Mouse (Mus musculus): ENCODE data around the gene Syde2. TPM values are rescaled to one million over a fixed set of nuclear protein-coding genes. Genes with fewer than 3 reads are reported as not detected.

Syde2 gene
- 1 to 10 TPM; 2.7 to 3.8 TPM for total RNA-seq (2021)

DNA sequence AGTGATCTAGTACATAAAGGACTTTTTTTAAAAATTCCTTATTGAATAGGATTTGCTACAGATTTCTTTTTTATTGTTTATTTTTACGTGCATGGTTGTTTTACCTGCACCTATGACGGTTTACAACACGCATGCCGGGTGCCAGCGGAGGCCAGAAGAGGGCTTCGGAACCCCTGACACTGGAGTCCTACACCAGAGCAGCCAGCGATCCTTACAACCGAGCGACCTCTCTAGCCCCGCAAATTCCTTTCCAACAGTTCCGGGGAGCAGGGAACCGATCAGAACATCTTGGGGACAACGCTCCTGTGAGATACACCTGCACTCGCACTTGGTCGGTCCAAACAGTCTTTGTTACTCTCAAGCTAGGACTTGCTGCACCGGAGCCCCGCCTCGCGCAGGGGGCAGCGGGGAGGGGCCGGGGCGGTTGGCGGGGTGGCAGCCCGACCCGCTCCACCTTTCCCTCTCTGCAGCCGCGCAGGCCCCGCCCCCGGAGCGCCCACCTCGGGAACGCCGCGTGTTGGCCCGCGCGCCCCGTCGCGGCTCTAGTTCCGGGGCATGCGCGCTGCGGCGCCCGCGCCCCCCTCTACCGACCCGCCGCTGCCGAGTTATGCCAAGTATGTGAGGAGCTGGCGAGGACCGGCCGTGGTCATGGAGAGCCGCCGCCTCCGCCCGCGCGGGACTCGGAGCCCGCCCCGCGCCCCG is at the start of gene Syde2:
TSS of gene Syde2 (plus strand) at position 603 of the 702 bp plus-strand sequence.
- intact Hi-C loops (cut with DNase I) = no loop called here
- peak; percentile 43 to 48 for DNase-seq (ENCODE audit: low spot score in 2 of 2)

GRCm38 (mm10) chr3:145938405-145939349 is 49.0 kb upstream of the Syde2 start:
- intact Hi-C loops (cut with DNase I) = no loop called here
- DNase-seq (ENCODE audit: low spot score in 2 of 2) = no peak

DNA sequence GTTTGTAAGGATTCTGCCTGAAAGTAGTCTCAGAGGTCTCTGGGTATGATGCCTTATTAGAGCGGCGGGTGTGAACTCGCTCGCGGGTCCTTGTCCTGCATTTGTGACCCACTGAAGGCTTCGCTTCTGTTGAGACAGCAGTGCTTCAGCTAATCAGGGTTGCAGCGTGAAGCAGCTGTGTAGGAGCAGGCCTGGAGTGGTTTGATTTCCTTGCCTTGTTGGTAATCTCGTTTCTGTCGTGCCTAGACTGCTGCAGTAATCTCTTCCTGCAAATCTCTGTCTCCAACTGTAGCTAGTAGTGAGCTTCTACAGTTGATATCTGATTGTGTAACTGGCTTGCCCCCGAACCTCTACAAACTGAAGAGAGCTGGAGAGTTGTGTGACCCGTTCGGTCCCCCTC is 48.3 kb upstream of the Syde2 start:
- intact Hi-C loops (cut with DNase I) = no loop called here
- no peak for DNase-seq (ENCODE audit: low spot score in 2 of 2)

DNA sequence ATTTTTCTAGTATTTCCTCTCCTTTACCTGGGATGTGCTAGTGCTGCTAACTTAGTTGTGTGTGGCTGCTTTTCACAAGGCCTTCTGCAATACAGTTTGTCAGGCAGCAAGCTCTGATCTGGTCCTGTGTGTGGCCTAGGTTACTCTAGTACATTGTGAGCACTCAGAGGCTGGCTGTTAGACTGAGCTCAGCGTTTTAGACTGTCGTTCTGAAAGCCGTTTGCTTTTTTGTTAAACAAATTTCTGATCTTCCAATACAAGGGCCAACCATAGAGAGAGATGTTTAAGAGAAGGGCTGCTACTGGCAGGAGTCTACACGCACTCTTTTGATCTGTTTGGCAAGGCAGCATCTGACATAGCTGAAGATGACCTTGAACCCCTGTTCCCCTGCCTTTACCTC is 47.7 kb upstream of the Syde2 start:
- DNase-seq (ENCODE audit: low spot score in 2 of 2) = no peak
- intact Hi-C loops (cut with DNase I) = no loop called here

- peak; percentile 64 to 65 for DNase-seq (ENCODE audit: low spot score in 2 of 2)
- intact Hi-C loops (cut with DNase I) = no loop called here
Observed at GRCm38 (mm10) chr3:145941971-145942370, 45.7 kb upstream of the Syde2 start.

- intact Hi-C loops (cut with DNase I) = no loop called here
- no peak for DNase-seq (ENCODE audit: low spot score in 2 of 2)
Observed at GRCm38 (mm10) chr3:145944348-145944747, 43.3 kb upstream of the Syde2 start.

GRCm38 (mm10) chr3:145945904-145946303 is 41.8 kb upstream of the Syde2 start:
- DNase-seq (ENCODE audit: low spot score in 2 of 2) = no peak
- intact Hi-C loops (cut with DNase I) = no loop called here

GRCm38 (mm10) chr3:145946654-145947053 is 41.0 kb upstream of the Syde2 start:
- DNase-seq (ENCODE audit: low spot score in 2 of 2) = peak in 1 of 2 experiments; percentile 43
- intact Hi-C loops (cut with DNase I) = no loop called here

DNA sequence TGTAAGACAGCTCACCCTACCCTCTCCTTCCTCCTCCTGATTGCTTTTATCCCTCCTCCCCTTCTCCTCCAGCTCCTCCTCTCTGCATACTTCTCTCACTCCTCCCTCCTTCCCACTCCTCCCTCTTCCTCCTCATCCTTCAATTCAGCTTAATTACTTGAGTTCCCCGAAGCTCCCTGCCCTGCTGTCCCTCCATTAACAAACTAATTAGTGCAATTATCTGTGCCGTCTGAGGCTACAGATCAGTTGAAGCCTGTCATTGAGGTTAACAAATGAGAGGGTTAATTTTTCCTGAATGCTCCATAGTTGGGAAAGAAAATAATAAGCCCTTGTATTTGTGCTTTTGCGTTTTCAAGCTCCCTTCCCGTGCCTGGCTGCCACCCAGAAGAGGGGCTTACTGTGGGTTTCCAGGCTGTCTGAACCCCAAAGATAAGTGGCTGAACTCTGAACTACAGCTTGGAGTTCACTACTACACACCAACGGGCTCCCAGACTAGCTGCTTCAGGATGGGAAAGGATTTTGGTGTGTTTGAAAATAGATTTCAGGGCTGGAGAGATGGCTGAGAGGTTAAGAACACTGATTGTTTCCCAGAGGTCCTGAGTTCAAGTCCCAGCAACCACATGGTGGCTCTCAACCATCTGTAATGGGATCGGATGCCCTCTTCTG is 40.0 kb upstream of the Syde2 start:
- intact Hi-C loops (cut with DNase I) = no loop called here
- no peak for DNase-seq (ENCODE audit: low spot score in 2 of 2)

DNA sequence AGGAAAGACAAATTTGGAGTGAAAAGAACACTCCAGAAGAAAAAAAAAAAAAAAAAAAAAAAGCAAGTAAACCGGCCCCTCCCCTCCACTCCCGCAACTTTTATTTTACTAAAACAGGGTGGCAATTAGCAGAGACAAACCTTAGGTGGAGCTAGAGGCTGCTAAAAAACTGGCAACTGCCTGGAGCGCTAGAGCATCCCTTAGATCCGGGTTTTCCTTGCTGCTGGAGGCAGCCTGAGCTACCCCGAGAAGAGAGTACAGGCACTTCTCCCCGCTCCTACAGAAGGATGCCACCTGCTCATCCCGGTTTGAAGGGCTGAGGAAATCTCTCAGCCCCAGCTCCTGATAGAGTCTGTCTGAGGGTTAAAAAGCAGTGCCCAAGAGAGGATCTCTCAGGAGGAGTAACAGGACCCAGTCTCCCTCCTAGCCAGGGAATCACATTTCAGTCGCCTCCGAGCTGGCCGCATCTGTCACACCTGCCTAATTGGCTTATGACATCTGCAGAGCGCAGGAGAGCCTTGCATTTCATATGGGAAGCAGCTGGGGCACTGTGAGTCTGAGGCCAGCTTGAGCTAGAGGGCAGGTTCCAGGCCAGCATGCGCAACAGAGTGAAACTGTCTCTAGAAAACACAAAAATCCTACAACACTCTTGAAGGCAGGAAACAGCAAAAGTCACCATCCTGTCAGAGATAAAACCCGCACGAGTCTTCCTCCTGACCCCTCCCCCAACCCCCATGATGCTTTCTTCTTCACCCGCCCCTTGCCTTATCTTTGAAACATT is 37.4 kb upstream of the Syde2 start:
- intact Hi-C loops (cut with DNase I) = loop anchor here (1.0 to 5.0 kb wide), 3 partner anchors 107 to 227 kb away; no protein-coding TSS in a partner anchor
- peak; percentile 60 to 82 for DNase-seq (ENCODE audit: low spot score in 2 of 2)

- intact Hi-C loops (cut with DNase I) = loop anchor here (1.0 to 5.0 kb wide), 3 partner anchors 107 to 227 kb away; no protein-coding TSS in a partner anchor
Observed at GRCm38 (mm10) chr3:145950815-145951130, 36.9 kb upstream of the Syde2 start.

DNA sequence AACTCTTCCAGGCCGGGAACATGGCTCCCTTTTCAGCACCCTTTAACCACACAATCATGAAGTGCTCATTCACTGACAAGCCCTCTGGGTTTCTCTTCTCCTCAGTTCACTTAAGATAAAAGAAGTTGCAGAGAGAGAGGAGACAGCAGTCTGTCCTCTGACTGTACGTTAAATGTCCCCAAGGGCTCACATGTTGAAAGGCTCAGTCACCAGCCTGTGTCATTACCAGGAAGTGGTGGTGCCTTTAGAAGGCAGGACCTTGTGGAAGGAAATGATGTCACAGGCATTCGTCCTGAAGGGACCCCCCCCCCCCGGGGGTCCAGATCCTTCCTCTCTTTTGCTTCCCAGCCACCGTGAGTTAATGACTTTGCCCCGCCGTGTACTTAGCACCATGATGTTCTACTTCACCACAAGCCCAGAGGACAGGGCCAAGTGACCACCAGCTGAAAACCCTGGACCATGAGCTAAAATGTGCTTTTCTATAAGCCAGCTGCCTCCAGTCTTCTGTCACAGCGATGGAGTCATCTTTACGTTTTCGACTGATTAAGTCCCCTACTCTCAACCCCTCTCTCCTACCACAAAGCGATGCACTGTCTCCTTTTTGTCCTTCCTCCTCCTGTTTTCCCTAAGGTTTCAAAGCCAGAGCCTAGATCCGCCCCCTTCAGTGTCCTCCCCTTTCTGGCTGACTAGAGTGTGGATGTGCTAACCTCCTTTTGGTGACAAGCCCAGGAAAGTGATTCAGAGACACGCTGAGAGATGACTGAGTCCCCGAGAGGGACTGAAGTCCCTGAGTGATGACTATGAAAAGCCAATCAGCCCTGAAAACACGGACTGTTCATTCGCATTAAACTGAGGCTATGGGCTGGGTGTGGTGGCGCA is 36.1 kb upstream of the Syde2 start:
- DNase-seq (ENCODE audit: low spot score in 2 of 2) = peak in 1 of 2 experiments; percentile 60

More at GRCm38 (mm10) chr3:145950815-145951130, 36.9 kb upstream of the Syde2 start:
- no peak for DNase-seq (ENCODE audit: low spot score in 2 of 2)

GRCm38 (mm10) chr3:145952945-145953344 is 34.7 kb upstream of the Syde2 start:
- intact Hi-C loops (cut with DNase I) = loop anchor here (5.0 kb wide), 2 partner anchors 104 to 119 kb away; no protein-coding TSS in a partner anchor

More for the DNA sequence above, 36.1 kb upstream of the Syde2 start:
- intact Hi-C loops (cut with DNase I) = loop anchor here (5.0 kb wide), 2 partner anchors 106 to 121 kb away; no protein-coding TSS in a partner anchor

GRCm38 (mm10) chr3:145953411-145953810 is 34.3 kb upstream of the Syde2 start:
- DNase-seq (ENCODE audit: low spot score in 2 of 2) = no peak
- intact Hi-C loops (cut with DNase I) = loop anchor here (5.0 kb wide), 2 partner anchors 104 to 119 kb away; no protein-coding TSS in a partner anchor

More at GRCm38 (mm10) chr3:145952945-145953344, 34.7 kb upstream of the Syde2 start:
- DNase-seq (ENCODE audit: low spot score in 2 of 2) = no peak

- intact Hi-C loops (cut with DNase I) = no loop called here
- DNase-seq (ENCODE audit: low spot score in 2 of 2) = peak in 1 of 2 experiments; percentile 22
Observed at GRCm38 (mm10) chr3:145959824-145960223, 27.8 kb upstream of the Syde2 start.

GRCm38 (mm10) chr3:145962411-145962810 is 25.3 kb upstream of the Syde2 start:
- DNase-seq (ENCODE audit: low spot score in 2 of 2) = no peak
- intact Hi-C loops (cut with DNase I) = no loop called here

DNA sequence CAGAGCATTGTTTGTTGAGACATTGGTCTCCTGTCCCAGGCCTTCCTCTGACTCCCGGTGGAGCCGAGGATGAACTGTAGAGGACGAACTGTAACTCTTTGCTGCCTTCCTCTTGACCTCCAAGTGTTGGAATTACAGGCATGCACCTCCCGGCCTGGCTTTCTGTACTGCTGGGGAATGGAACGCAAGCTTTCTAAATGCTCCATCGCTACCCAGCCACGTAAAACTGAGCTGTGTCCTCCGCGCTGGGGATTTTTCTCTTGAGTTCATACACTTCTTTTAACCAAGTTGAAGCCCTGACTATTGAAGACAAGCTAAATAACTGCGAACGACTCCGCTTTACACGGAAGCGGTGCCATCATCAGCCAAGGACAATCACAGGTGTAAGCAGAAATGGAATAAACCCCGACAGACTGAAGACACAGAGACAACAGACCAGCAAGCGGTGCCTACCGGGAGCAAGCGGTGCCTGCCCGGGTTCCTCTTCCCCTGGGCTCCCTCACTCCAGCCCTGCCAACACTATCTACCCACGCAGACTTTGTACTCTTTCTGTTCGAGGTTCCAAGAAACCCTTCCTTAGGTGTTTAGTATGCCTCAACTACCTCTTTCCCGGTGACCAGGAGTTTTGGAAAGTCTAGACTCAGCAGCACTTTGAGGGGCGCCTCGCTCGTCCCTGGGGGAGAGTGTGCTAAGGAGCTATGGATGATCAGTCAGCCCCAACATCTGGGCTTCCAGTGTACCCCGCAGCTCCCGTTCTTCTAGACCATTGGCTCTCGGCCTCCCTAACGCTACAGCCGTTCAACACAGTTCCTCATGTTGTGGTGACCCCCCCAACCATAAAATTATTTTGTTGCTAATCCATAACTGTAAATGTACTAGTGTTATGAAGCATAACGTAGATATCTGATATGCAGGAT is 24.3 kb upstream of the Syde2 start:
- intact Hi-C loops (cut with DNase I) = no loop called here
- no peak for DNase-seq (ENCODE audit: low spot score in 2 of 2)
